Mouse (Mus musculus) left cerebral cortex, postnatal 4 days (tissue): ENCODE data around the gene Itprip. TPM values are rescaled to one million over a fixed set of nuclear protein-coding genes. Genes with fewer than 3 reads are reported as not detected.
A peak's percentile ranks its signal among the peaks of the same experiment; 100 is the strongest.

Experiments used
- DNase-seq: peaks from one replicate; pipeline ENCODE4 v3.0.0-alpha.2; 2022
- intact Hi-C: fragments of 180-260 bp; cut with DNase I; formaldehyde crosslinking; loops from one replicate; pipeline ENCODE4 v1.15.1; 2025
- total RNA-seq, 2 experiments: library from RNA; stranded (reverse); gene quantifications; 2 replicates each; pipeline ENCODE4 v1.2.3; 2021

Itprip gene
- total RNA-seq, 2 experiments from 2014 or later, result 2.3 to 2.8 TPM

DNA sequence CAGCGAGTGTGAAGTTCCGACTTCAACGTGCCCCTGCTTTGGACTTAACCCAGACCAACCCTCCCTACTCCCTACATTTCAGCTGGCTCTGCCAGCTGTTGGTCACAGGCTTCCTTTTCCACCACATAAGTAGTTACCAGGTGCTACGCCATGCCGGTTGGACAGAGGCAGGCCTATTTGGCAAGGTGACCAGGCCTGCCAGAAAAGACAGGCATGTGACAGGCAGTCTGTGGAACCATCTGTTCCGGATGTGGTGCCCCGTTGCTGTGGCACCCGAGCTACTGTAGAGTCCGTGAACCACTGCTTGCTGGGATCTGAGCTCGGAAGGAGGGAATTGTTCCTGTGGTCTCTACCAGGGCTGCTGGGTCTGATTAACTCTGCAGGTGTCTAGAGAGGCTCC is 31.7 kb downstream of the Itprip start:
- intact Hi-C loops, result no loop called here
- no peak for DNase-seq

GRCm38 (mm10) chr19:47886617-47887016 is 32.5 kb downstream of the Itprip start:
- intact Hi-C loops, result no loop called here

GRCm38 (mm10) chr19:47885886-47886285 is 33.2 kb downstream of the Itprip start:
- intact Hi-C loops, result no loop called here
- no peak for DNase-seq

More at GRCm38 (mm10) chr19:47886617-47887016, 32.5 kb downstream of the Itprip start:
- DNase-seq, result no peak

GRCm38 (mm10) chr19:47885191-47885743 is 33.8 kb downstream of the Itprip start:
- intact Hi-C loops, result no loop called here
- no peak for DNase-seq

DNA sequence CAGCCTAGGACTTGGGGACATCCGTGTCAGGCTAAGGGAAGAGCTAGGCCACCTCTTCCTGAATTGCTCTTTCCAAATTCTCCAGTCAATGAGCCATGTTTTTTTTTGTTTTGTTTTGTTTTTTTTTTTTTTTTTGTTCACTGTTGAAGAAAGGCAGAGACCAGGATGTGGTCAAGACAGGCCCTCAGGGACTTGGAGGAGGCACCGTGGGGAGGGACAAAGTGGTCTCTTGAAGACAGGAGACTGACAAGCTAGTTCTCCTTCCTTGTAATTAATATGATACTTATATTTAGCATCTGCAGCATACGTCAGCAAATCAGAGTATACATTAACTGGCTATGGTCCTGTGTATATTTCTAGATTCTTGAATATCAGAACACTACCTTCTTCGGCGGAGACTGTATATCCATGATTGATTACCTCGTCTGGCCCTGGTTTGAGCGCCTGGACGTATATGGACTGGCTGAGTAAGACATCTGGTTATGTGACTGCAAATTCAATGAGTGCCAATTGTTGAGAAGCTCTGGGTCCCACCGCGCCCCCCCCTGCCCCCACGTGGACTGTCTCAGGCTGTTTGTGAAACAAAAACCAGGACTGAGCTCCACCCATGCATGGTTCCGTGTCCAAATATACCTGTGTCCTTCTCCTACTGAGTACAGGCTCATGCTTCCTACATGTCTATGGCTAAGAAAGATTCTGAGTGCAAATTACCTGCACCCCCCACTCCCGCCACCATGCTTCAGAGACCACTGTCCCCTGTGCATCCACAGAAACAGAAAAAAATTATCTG is 34.6 kb downstream of the Itprip start:
- intact Hi-C loops, result no loop called here
- no peak for DNase-seq

DNA sequence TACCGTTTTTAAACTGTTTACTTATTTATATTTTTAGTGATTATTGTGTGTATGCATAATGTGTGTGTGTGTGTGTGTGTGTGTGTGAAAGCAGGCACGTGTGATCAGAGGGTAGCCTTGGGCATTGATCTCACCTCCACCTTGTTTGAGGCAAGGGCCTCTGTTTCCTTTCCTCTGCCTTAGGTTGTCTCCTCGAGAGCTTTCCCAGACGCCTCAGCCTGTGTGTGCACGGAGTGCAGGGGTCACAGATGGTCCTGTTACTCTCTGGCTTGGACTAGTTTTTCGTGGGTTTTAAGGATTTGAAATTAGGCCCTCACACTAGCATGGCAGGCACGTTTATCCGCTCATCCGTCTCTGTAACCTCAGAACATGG is 36.2 kb downstream of the Itprip start:
- intact Hi-C loops, result loop anchor here (2.0 kb wide), 1 partner anchor 50 kb away; no protein-coding TSS in a partner anchor
- no peak for DNase-seq

GRCm38 (mm10) chr19:47882151-47882881 is 36.8 kb downstream of the Itprip start:
- DNase-seq, result peak; percentile 85
- intact Hi-C loops, result loop anchor here (2.0 kb wide), 1 partner anchor 50 kb away; no protein-coding TSS in a partner anchor

- intact Hi-C loops, result no loop called here
- no peak for DNase-seq
Observed at GRCm38 (mm10) chr19:47881538-47881937, 37.6 kb downstream of the Itprip start.

- intact Hi-C loops, result no loop called here
Observed at GRCm38 (mm10) chr19:47876252-47876651, 42.8 kb downstream of the Itprip start.

DNA sequence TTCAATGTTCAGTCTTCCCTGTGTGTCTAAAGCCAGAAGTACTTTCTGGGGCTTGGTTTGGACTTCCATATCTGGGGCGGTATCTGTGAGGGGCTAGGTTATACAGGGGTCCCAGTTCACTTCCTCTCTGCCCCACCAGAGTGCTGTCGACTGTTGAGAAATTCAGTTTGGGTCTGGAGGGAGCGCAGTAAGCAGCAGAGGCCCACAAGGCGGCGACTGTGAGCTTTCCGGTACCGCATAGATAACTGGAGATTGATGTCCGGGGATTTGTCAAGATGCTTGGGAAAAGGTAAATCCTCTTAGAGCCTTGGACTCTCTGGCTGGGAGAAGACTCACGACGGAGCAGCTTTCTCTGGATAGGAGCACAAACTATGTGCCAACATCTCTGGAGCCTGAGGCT is 47.6 kb downstream of the Itprip start:
- peak; percentile 33 for DNase-seq
- intact Hi-C loops, result no loop called here

More at GRCm38 (mm10) chr19:47876252-47876651, 42.8 kb downstream of the Itprip start:
- DNase-seq, result no peak

DNA sequence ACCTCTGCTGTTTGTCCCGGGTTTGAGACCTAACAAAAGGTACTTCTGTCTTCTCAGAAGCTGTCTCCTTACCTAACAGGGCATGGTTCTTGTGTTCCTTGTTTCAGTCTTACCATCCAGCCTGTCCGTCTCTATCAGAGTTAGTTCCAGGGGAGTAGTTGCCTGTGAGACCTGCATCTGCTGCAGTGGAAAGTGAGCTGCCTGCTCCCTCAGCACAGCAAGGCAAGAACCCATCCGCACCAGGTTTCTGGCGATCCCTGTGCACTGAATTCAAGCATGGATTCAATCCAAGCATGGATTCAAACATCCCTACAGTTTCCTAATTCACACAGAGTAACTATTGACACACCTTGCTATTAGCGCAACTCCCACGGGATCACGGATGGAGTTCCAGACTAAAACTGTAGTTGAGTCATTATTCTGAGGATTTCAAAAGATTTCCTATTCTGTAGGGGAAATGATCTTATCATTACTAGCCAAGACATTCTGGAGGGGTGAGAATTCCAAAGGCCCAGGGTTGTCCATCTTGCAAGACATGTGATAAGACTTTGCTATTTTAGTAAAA is 48.9 kb downstream of the Itprip start:
- intact Hi-C loops, result no loop called here
- DNase-seq, result no peak

GRCm38 (mm10) chr19:47869516-47869915 is 49.6 kb downstream of the Itprip start:
- no peak for DNase-seq
- intact Hi-C loops, result no loop called here

GRCm38 (mm10) chr19:47868951-47869350 is 50.1 kb downstream of the Itprip start:
- DNase-seq, result no peak
- intact Hi-C loops, result no loop called here

GRCm38 (mm10) chr19:47867628-47868175 is 51.4 kb downstream of the Itprip start:
- intact Hi-C loops, result no loop called here
- no peak for DNase-seq

GRCm38 (mm10) chr19:47865353-47865947 is 53.6 kb downstream of the Itprip start, which contains the start of gene Gsto2:
Gene Gsto2, plus strand, starts transcription at chr19:47865534.
- peak; percentile 96 for DNase-seq
- intact Hi-C loops, result no loop called here

DNA sequence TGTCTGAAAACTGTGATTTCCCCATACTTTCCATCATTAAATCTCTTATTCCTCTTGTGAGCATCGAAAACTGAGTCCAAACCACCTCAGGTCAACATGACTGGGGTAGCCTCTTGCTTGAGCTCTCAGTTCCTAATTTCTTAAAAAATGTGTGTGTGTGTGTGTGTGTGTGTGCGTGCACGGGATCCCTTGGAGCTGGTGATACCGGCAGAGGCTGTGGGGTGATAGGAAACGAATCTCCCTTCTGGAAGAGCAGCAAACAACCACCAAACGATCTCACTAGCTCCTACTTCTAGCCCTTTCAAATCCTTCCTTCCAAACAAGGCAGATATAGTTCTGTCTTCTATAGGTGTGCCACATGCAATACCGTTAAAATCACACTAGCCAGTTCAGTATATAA is 54.4 kb downstream of the Itprip start:
- intact Hi-C loops, result no loop called here
- DNase-seq, result no peak

DNA sequence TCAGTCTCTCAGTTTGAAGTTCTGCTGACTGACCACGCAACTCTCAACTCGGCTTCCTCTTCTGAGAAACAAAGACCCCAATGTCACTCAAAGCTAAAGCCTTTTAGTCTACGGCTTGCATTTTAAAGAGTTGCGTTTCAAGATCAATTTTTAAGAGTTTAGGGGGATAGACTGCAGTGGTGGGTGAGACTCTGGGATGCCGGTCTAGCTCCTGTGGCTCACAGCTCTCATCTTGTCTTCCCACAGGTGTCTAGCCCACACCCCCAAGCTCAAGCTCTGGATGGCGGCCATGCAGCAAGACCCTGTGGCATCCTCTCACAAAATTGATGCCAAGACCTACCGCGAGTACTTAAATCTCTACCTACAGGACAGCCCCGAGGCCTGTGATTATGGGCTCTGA is 55.0 kb downstream of the Itprip start:
- intact Hi-C loops, result no loop called here
- no peak for DNase-seq

- no peak for DNase-seq
- intact Hi-C loops, result no loop called here
Observed at GRCm38 (mm10) chr19:47862581-47862980, 56.5 kb downstream of the Itprip start.

- DNase-seq, result no peak
- intact Hi-C loops, result no loop called here
Observed at GRCm38 (mm10) chr19:47859180-47859579, 59.9 kb downstream of the Itprip start.
